Mouse (Mus musculus) G1E-ER4 (cell line): ENCODE measurements around the gene Kctd17. TPM values are rescaled to one million over a fixed set of nuclear protein-coding genes. Genes with fewer than 3 reads are reported as not detected.

Experiments used
- GATA1 ChIP-seq: IDR thresholded peaks from one replicate; pipeline ENCODE4 v1.8.0; 2012; ENCODE audit warnings: low read length, inconsistent platforms
- polyA plus RNA-seq: library from polyadenylated mRNA; stranded (reverse); fragments of >175 nt; gene quantifications from 2 replicates; pipeline ENCODE4 v1.2.3, GENCODE M21; 2012

Kctd17 gene
- polyA plus RNA-seq, 1 experiment = not detected

- TF ChIP-seq GATA1 = no peak
Measured at GRCm38 (mm10) chr15:78431541-78432121, 3.3 kb downstream of the Kctd17 start.

- no peak for TF ChIP-seq GATA1
Measured at GRCm38 (mm10) chr15:78434896-78435520, 6.6 kb downstream of the Kctd17 start.

- no peak for TF ChIP-seq GATA1
Measured at GRCm38 (mm10) chr15:78435681-78436080, 7.3 kb downstream of the Kctd17 start.

GRCm38 (mm10) chr15:78436380-78437192 is 8.2 kb downstream of the Kctd17 start:
- TF ChIP-seq GATA1 = no peak

GRCm38 (mm10) chr15:78437237-78438017 is 9.1 kb downstream of the Kctd17 start:
- TF ChIP-seq GATA1 = no peak

GRCm38 (mm10) chr15:78438018-78438394 is 9.6 kb downstream of the Kctd17 start:
- no peak for TF ChIP-seq GATA1

- no peak for TF ChIP-seq GATA1
Measured at GRCm38 (mm10) chr15:78438505-78438904, 10.1 kb downstream of the Kctd17 start.

GRCm38 (mm10) chr15:78438973-78439372 is 10.6 kb downstream of the Kctd17 start:
- no peak for TF ChIP-seq GATA1

- no peak for TF ChIP-seq GATA1
Measured at GRCm38 (mm10) chr15:78442231-78442630, 13.9 kb downstream of the Kctd17 start.

- no peak for TF ChIP-seq GATA1
Measured at GRCm38 (mm10) chr15:78443857-78444256, 15.5 kb downstream of the Kctd17 start.

- no peak for TF ChIP-seq GATA1
Measured at GRCm38 (mm10) chr15:78447121-78447520, 18.8 kb downstream of the Kctd17 start.

- TF ChIP-seq GATA1 = no peak
Measured at GRCm38 (mm10) chr15:78447746-78448535, 19.6 kb downstream of the Kctd17 start.

- no peak for TF ChIP-seq GATA1
Measured at GRCm38 (mm10) chr15:78449131-78449530, 20.8 kb downstream of the Kctd17 start.

- TF ChIP-seq GATA1 = no peak
Measured at GRCm38 (mm10) chr15:78449694-78450418, 21.5 kb downstream of the Kctd17 start.
